Mouse (Mus musculus): ENCODE measurements around the gene Vmn2r2. TPM values are rescaled to one million over a fixed set of nuclear protein-coding genes. Genes with fewer than 3 reads are reported as not detected.

Vmn2r2 gene
- not detected in 2 replicates for polyA plus RNA-seq (2015; fragmentation: Nextera tagmentation; extraction: Ambion mirVana)

GRCm38 (mm10) chr3:64141878-64142508, at the start of gene Vmn2r2:
Vmn2r2 (minus strand) TSS chr3:64141928.
- Histone ChIP-seq H3K27me3 (no peaks in the 10 kb centered on the region), H3K9me3 (no peaks in the 10 kb centered on the region), H3K4me3 (no peak within 1 kb of the TSS), H3K9ac (no peak within 1 kb of the TSS), H3K27ac (no peak within 1 kb of the TSS), H3K4me2 (no peak within 1 kb of the TSS), H3K36me3 (no peaks in the 10 kb centered on the region), H3K4me1 (no peaks in the 10 kb centered on the region)
- no peak for ATAC-seq (ENCODE audit: borderline replicate concordance, extremely low read depth, low FRiP score, low TSS enrichment)
- 85% methylated on average over 2 of the region's 2 CpGs for WGBS

- no peak overlapping the region for H3K4me3 ChIP-seq
- no peaks in the 10 kb centered on the region for H3K4me1 ChIP-seq
- H3K27ac ChIP-seq: no peak overlapping the region
- H3K27me3 ChIP-seq: no peaks in the 10 kb centered on the region
- no peaks in the 10 kb centered on the region for H3K36me3 ChIP-seq
- no peaks in the 10 kb centered on the region for H3K9me3 ChIP-seq
- 82% methylated on average over 11 of the region's 11 CpGs for WGBS
- no peak overlapping the region for H3K4me2 ChIP-seq
- ATAC-seq (ENCODE audit: borderline replicate concordance, extremely low read depth, low FRiP score, low TSS enrichment): no peak
- H3K9ac ChIP-seq: no peak overlapping the region
These were observed 28.2 kb downstream of the Vmn2r2 start for GRCm38 (mm10) chr3:64113352-64114046.

- H3K4me3 ChIP-seq: no peak overlapping the region
- H3K4me2 ChIP-seq: no peak overlapping the region
- no peaks in the 10 kb centered on the region for H3K36me3 ChIP-seq
- no peaks in the 10 kb centered on the region for H3K9me3 ChIP-seq
- H3K4me1 ChIP-seq: no peaks in the 10 kb centered on the region
- no peak for ATAC-seq (ENCODE audit: borderline replicate concordance, extremely low read depth, low FRiP score, low TSS enrichment)
- no peaks in the 10 kb centered on the region for H3K27me3 ChIP-seq
- 74% methylated on average over 1 of the region's 1 CpGs for WGBS
- H3K9ac ChIP-seq: no peak overlapping the region
- H3K27ac ChIP-seq: no peak overlapping the region
These were observed 29.0 kb downstream of the Vmn2r2 start for GRCm38 (mm10) chr3:64112707-64113106.

- Histone ChIP-seq H3K4me3 (no peak within 1 kb of the TSS), H3K9me3 (no peaks in the 10 kb centered on the region), H3K4me2 (no peak within 1 kb of the TSS), H3K36me3 (no peaks in the 10 kb centered on the region), H3K27ac (no peak within 1 kb of the TSS), H3K4me1 (no peaks in the 10 kb centered on the region), H3K9ac (no peak within 1 kb of the TSS), H3K27me3 (no peaks in the 10 kb centered on the region)
- ATAC-seq (ENCODE audit: borderline replicate concordance, extremely low read depth, low FRiP score, low TSS enrichment): no peak
- 76% methylated on average over 4 of the region's 4 CpGs for WGBS
These were observed 60.5 kb downstream of the Vmn2r2 start, which contains the start of gene Vmn2r1 for GRCm38 (mm10) chr3:64081247-64081646. Vmn2r1 (plus strand) TSS chr3:64081547.

Other genes starting within 250 kb of the Vmn2r2 start
- gene Plch1, start 242.5 kb downstream of the Vmn2r2 start, polyA plus RNA-seq (2015; fragmentation: Nextera tagmentation; extraction: Ambion mirVana): 4.5 and 5.1 TPM in 2 replicates
- 5.9 and 6.2 TPM in 2 replicates for gene E130311K13Rik, start 212.5 kb downstream of the Vmn2r2 start, polyA plus RNA-seq (2015; fragmentation: Nextera tagmentation; extraction: Ambion mirVana)
- 15.7 and 16.0 TPM in 2 replicates for gene Slc33a1, start 177.2 kb downstream of the Vmn2r2 start, polyA plus RNA-seq (2015; fragmentation: Nextera tagmentation; extraction: Ambion mirVana)
- gene Gmps, start 165.8 kb downstream of the Vmn2r2 start, polyA plus RNA-seq (2015; fragmentation: Nextera tagmentation; extraction: Ambion mirVana): 43.0 and 43.1 TPM in 2 replicates
- gene Vmn2r1, start 60.4 kb downstream of the Vmn2r2 start, polyA plus RNA-seq (2015; fragmentation: Nextera tagmentation; extraction: Ambion mirVana): not detected in 2 replicates
- not detected in 2 replicates for gene Vmn2r3, start 147.8 kb upstream of the Vmn2r2 start, polyA plus RNA-seq (2015; fragmentation: Nextera tagmentation; extraction: Ambion mirVana)